Mouse (Mus musculus) heart, postnatal 0 days (tissue): ENCODE measurements at regions not wholly inside any gene's neighbourhood (a gene's known extent, or its start where the extent isn't known, plus 50 kb on each side); places are given as distances from the start of the nearest gene placed in this dataset.

Experiments
- CTCF ChIP-seq: IDR thresholded peaks from 2 replicates; pipeline ENCODE4 v1.5.1; 2016; ENCODE audit warnings: antibody characterized with exemption, control low read depth, low read depth
- EP300 ChIP-seq: IDR thresholded peaks from 2 replicates; pipeline ENCODE4 v1.6.1; 2016; ENCODE audit warnings: antibody characterized with exemption, low read depth

DNA sequence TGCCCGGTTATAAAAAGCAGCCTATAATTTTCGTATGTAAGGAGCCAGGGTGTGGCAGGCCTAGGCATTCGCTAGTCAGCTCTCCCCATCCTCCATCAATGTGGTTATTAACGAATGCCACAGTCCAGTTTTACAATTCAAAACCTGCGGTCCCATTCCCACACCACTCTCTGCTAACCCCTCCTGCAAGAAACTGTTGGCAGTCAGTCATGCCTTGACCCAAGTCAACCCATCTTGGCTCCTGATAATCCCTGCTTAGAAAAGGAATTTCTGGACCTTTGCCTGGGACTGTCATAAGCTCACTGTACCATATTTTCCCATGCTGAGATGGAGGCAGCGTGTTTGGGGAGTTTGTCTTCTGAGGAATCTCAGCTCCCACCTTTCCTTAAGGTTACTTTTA lies 68.4 kb downstream of the Lao1 start:
- TF ChIP-seq EP300 (no peak), CTCF (no peak)
